Mouse (Mus musculus) frontal cortex, adult 2 months (tissue): ENCODE measurements around the gene Plekhg5. TPM values are rescaled to one million over a fixed set of nuclear protein-coding genes. Genes with fewer than 3 reads are reported as not detected.

Source experiments
- DNase-seq, 2 experiments: peaks; one replicate each; pipeline ENCODE4 v3.0.0; 2022; ENCODE audit warnings: low spot score in 1 of 2; ENCODE audit errors: extremely low spot score in 1 of 2
- polyA plus RNA-seq: library from polyadenylated mRNA; depleted of rRNA; stranded (reverse); fragments of >200 nt; gene quantifications from 2 replicates; pipeline ENCODE4 v1.2.3, GENCODE M21; 2012

Gene Plekhg5
- polyA plus RNA-seq, 1 experiment, result 49.7 TPM

GRCm38 (mm10) chr4:152069245-152069644 lies 3.1 kb upstream of the Plekhg5 start:
- no peak for DNase-seq

- no peak for DNase-seq
These were observed 1.6 kb upstream of the Plekhg5 start for GRCm38 (mm10) chr4:152070494-152071396.

GRCm38 (mm10) chr4:152072655-152073054 lies 357 bp downstream of the Plekhg5 start:
- no peak for DNase-seq

- no peak for DNase-seq
These were observed 1.4 kb downstream of the Plekhg5 start for GRCm38 (mm10) chr4:152073715-152074114.

GRCm38 (mm10) chr4:152074548-152074947 lies 2.2 kb downstream of the Plekhg5 start:
- DNase-seq, result no peak

GRCm38 (mm10) chr4:152077191-152077590 lies 4.9 kb downstream of the Plekhg5 start:
- no peak for DNase-seq

- no peak for DNase-seq
These were observed 5.8 kb downstream of the Plekhg5 start for GRCm38 (mm10) chr4:152078105-152078530.

GRCm38 (mm10) chr4:152079261-152079660 lies 7.0 kb downstream of the Plekhg5 start:
- no peak for DNase-seq

- DNase-seq, result no peak
These were observed 7.6 kb downstream of the Plekhg5 start for GRCm38 (mm10) chr4:152079931-152080330.

GRCm38 (mm10) chr4:152083611-152084220 lies 11.4 kb downstream of the Plekhg5 start:
- DNase-seq, result no peak

GRCm38 (mm10) chr4:152084616-152085015 lies 12.3 kb downstream of the Plekhg5 start:
- no peak for DNase-seq

GRCm38 (mm10) chr4:152086505-152087210 lies 14.4 kb downstream of the Plekhg5 start:
- peak in 1 of 2 experiments; percentile 55 for DNase-seq

GRCm38 (mm10) chr4:152087211-152088081 lies 15.1 kb downstream of the Plekhg5 start:
- no peak for DNase-seq

- DNase-seq, result peak in 1 of 2 experiments; percentile 76
These were observed 15.8 kb downstream of the Plekhg5 start for GRCm38 (mm10) chr4:152088133-152088532.

GRCm38 (mm10) chr4:152088556-152089120 lies 16.3 kb downstream of the Plekhg5 start:
- peak; percentile 86 to 90 for DNase-seq

- DNase-seq, result no peak
These were observed 17.9 kb downstream of the Plekhg5 start for GRCm38 (mm10) chr4:152090191-152090590.

GRCm38 (mm10) chr4:152092751-152093293 lies 20.5 kb downstream of the Plekhg5 start:
- DNase-seq, result no peak

GRCm38 (mm10) chr4:152094233-152094632 lies 21.9 kb downstream of the Plekhg5 start:
- DNase-seq, result no peak
